Mouse (Mus musculus): ENCODE measurements around the gene Ube2n. TPM values are rescaled to one million over a fixed set of nuclear protein-coding genes. Genes with fewer than 3 reads are reported as not detected.

Ube2n gene
- polyA plus RNA-seq, 1 experiment from 2014 or later = 424 TPM

- Histone ChIP-seq H3K36me3 (ENCODE audit: control insufficient read depth, insufficient read depth, low read length) (no peaks in the 10 kb centered on the region), H3K27me3 (ENCODE audit: control insufficient read depth, insufficient read depth, low read length) (no peaks in the 10 kb centered on the region), H3K4me1 (ENCODE audit: control insufficient read depth, insufficient read depth, low read length) (no peaks in the 10 kb centered on the region), H3K9me3 (ENCODE audit: control insufficient read depth, low read length) (no peaks in the 10 kb centered on the region), H3K4me3 (ENCODE audit: low read depth, low read length) (no peak overlapping the region), H3K27ac (replicated peaks; ENCODE audit: low read depth, low read length) (no peak overlapping the region), H3K9ac (ENCODE audit: low read length) (no peak overlapping the region), H3K4me2 (ENCODE audit: low read depth, severe bottlenecking) (no peak overlapping the region)
- WGBS = 93% methylated on average over 5 of the region's 5 CpGs
- DNase-seq (ENCODE audit: low spot score) (no peak), ATAC-seq (ENCODE audit: insufficient number of reproducible peaks, low FRiP score, low TSS enrichment, low read depth) (no peak)
Measured at GRCm38 (mm10) chr10:95532916-95533315, 18.0 kb downstream of the Ube2n start.

- no peaks in the 10 kb centered on the region for H3K4me1 ChIP-seq (ENCODE audit: control insufficient read depth, insufficient read depth, low read length)
- H3K4me3 ChIP-seq (ENCODE audit: low read depth, low read length) = no peak overlapping the region
- no peak for ATAC-seq (ENCODE audit: insufficient number of reproducible peaks, low FRiP score, low TSS enrichment, low read depth)
- H3K9me3 ChIP-seq (ENCODE audit: control insufficient read depth, low read length) = no peaks in the 10 kb centered on the region
- H3K27ac ChIP-seq (replicated peaks; ENCODE audit: low read depth, low read length) = no peak overlapping the region
- H3K36me3 ChIP-seq (ENCODE audit: control insufficient read depth, insufficient read depth, low read length) = no peaks in the 10 kb centered on the region
- no peak for DNase-seq (ENCODE audit: low spot score)
- H3K9ac ChIP-seq (ENCODE audit: low read length) = no peak overlapping the region
- WGBS = 94% methylated on average over 7 of the region's 7 CpGs
- no peaks in the 10 kb centered on the region for H3K27me3 ChIP-seq (ENCODE audit: control insufficient read depth, insufficient read depth, low read length)
- H3K4me2 ChIP-seq (ENCODE audit: low read depth, severe bottlenecking) = no peak overlapping the region
Measured at GRCm38 (mm10) chr10:95533382-95533781, 18.4 kb downstream of the Ube2n start.

DNA sequence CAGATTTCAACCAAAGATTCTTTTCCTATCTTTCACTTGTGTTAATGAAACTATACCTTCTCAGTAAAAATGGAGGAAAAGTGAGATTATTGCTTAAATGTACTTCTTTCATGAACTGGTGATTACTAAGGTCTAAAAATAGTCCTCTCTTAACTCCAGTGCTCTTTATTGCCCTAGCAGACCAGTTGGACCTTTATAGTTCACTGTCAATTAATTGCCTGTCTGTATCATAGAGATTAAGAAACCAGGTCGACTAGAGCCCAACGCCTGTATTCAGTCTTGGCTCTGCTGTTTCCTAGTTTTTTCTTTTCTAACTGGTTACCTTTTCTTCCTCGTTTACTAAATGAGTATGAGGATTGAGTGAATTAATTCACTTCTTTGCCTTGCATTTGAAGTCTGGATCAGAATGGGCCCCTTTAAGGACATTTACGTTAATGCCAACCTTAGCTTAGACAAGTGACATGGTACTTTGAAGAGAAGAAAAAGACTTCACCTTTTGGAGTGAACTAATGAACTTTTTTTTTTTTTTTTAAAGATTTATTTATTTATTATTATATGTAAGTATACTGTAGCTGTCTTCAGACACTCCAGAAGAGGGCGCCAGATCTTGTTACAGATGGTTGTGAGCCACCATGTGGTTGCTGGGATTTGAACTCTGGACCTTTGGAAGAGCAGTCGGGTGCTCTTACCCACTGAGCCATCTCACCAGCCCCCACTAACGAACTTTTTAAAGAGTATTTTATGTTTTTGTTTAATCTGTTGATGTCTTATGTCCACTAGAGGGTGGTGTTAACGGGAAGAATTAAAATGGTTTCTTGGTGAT is 20.7 kb downstream of the Ube2n start:
- Histone ChIP-seq H3K27me3 (ENCODE audit: control insufficient read depth, insufficient read depth, low read length) (no peaks in the 10 kb centered on the region), H3K4me2 (ENCODE audit: low read depth, severe bottlenecking) (no peak overlapping the region), H3K4me3 (ENCODE audit: low read depth, low read length) (no peak overlapping the region), H3K36me3 (ENCODE audit: control insufficient read depth, insufficient read depth, low read length) (no peaks in the 10 kb centered on the region), H3K9me3 (ENCODE audit: control insufficient read depth, low read length) (no peaks in the 10 kb centered on the region), H3K27ac (replicated peaks; ENCODE audit: low read depth, low read length) (no peak overlapping the region), H3K4me1 (ENCODE audit: control insufficient read depth, insufficient read depth, low read length) (no peaks in the 10 kb centered on the region), H3K9ac (ENCODE audit: low read length) (no peak overlapping the region)
- DNase-seq (ENCODE audit: low spot score) (no peak), ATAC-seq (ENCODE audit: insufficient number of reproducible peaks, low FRiP score, low TSS enrichment, low read depth) (no peak)
- 90% methylated on average over 7 of the region's 8 CpGs for WGBS

DNA sequence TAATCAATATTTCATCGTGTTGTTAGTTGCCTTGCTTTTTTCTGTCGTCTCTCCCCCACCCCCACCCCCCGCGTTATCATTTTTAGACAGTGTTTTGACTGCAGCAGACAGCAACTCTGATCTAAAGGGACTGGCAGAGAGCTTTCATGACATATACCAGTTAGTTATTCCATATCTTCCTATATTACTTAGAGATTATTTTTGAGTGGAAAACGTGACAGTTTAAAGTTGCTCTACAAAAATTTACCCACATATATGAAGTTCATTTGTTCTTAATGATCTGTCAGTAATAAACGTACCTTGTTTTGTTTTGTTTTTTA is 21.2 kb downstream of the Ube2n start:
- ATAC-seq (ENCODE audit: insufficient number of reproducible peaks, low FRiP score, low TSS enrichment, low read depth) (no peak), DNase-seq (ENCODE audit: low spot score) (no peak)
- Histone ChIP-seq H3K4me1 (ENCODE audit: control insufficient read depth, insufficient read depth, low read length) (no peaks in the 10 kb centered on the region), H3K36me3 (ENCODE audit: control insufficient read depth, insufficient read depth, low read length) (no peaks in the 10 kb centered on the region), H3K9ac (ENCODE audit: low read length) (no peak overlapping the region), H3K4me3 (ENCODE audit: low read depth, low read length) (no peak overlapping the region), H3K9me3 (ENCODE audit: control insufficient read depth, low read length) (no peaks in the 10 kb centered on the region), H3K27ac (replicated peaks; ENCODE audit: low read depth, low read length) (no peak overlapping the region), H3K27me3 (ENCODE audit: control insufficient read depth, insufficient read depth, low read length) (no peaks in the 10 kb centered on the region), H3K4me2 (ENCODE audit: low read depth, severe bottlenecking) (no peak overlapping the region)
- WGBS = 87% methylated on average over 6 of the region's 6 CpGs

DNA sequence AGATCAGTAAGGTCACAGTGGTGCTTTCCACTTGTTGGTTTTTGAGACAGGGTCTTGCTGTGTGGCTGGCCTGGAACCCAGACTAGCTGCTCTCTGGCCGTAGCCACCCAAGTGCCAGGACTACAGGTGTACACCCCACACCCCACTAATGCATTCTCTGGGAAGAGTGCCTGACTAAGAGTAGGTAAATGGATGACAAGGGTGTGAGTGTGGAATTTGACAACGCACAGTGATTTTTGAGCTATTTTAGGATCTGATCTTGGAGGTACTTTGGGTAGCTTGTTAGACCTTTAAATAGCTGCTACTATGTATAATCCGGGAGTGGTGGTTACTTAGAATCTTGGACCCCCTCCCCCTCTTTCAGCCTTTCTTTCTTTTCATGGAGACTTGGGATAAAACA is 24.3 kb downstream of the Ube2n start:
- no peaks in the 10 kb centered on the region for H3K9me3 ChIP-seq (ENCODE audit: control insufficient read depth, low read length)
- no peak overlapping the region for H3K4me2 ChIP-seq (ENCODE audit: low read depth, severe bottlenecking)
- no peak for DNase-seq (ENCODE audit: low spot score)
- no peak overlapping the region for H3K9ac ChIP-seq (ENCODE audit: low read length)
- H3K4me3 ChIP-seq (ENCODE audit: low read depth, low read length) = no peak overlapping the region
- H3K36me3 ChIP-seq (ENCODE audit: control insufficient read depth, insufficient read depth, low read length) = 0 out of 2 replicates have a peak, but pooled peaks cover 2% of the 10 kb centered on the region
- no peak for ATAC-seq (ENCODE audit: insufficient number of reproducible peaks, low FRiP score, low TSS enrichment, low read depth)
- no peaks in the 10 kb centered on the region for H3K4me1 ChIP-seq (ENCODE audit: control insufficient read depth, insufficient read depth, low read length)
- 97% methylated on average over 3 of the region's 3 CpGs for WGBS
- H3K27me3 ChIP-seq (ENCODE audit: control insufficient read depth, insufficient read depth, low read length) = no peaks in the 10 kb centered on the region
- no peak overlapping the region for H3K27ac ChIP-seq (replicated peaks; ENCODE audit: low read depth, low read length)

DNA sequence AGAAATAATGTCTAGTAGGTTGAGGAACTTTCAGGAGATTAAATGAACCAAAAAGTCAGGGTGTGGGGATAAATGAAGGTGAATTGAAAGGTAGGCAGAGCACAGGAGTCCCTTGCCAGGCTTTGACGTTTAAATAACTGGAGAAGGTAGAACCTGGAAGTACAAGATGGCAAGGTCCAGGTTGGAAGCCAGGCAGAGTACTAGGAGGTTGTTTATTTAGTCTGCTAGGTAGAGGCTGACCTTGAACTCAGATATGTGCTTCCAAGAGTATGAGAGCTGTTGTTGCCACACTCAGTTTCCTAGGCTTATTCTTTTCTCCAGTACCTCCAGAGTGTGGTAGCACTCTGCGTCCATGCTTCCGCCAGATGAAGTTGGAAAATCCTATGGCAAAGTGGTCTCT is 24.9 kb downstream of the Ube2n start:
- Histone ChIP-seq H3K36me3 (ENCODE audit: control insufficient read depth, insufficient read depth, low read length) (0 out of 2 replicates have a peak, but pooled peaks cover 2% of the 10 kb centered on the region), H3K9ac (ENCODE audit: low read length) (no peak overlapping the region), H3K9me3 (ENCODE audit: control insufficient read depth, low read length) (no peaks in the 10 kb centered on the region), H3K27ac (replicated peaks; ENCODE audit: low read depth, low read length) (no peak overlapping the region), H3K4me3 (ENCODE audit: low read depth, low read length) (no peak overlapping the region), H3K4me1 (ENCODE audit: control insufficient read depth, insufficient read depth, low read length) (no peaks in the 10 kb centered on the region), H3K4me2 (ENCODE audit: low read depth, severe bottlenecking) (no peak overlapping the region), H3K27me3 (ENCODE audit: control insufficient read depth, insufficient read depth, low read length) (no peaks in the 10 kb centered on the region)
- WGBS = 94% methylated on average over 3 of the region's 3 CpGs
- ATAC-seq (ENCODE audit: insufficient number of reproducible peaks, low FRiP score, low TSS enrichment, low read depth) (no peak), DNase-seq (ENCODE audit: low spot score) (no peak)

GRCm38 (mm10) chr10:95542916-95543315 is 28.0 kb downstream of the Ube2n start:
- Histone ChIP-seq H3K27ac (replicated peaks; ENCODE audit: low read depth, low read length) (no peak overlapping the region), H3K9me3 (ENCODE audit: control insufficient read depth, low read length) (no peaks in the 10 kb centered on the region), H3K4me3 (ENCODE audit: low read depth, low read length) (no peak overlapping the region), H3K9ac (ENCODE audit: low read length) (no peak overlapping the region), H3K4me1 (ENCODE audit: control insufficient read depth, insufficient read depth, low read length) (no peaks in the 10 kb centered on the region), H3K36me3 (ENCODE audit: control insufficient read depth, insufficient read depth, low read length) (peaks cover 4% of the 10 kb centered on the region; the same call in 1 of the 2 replicates), H3K27me3 (ENCODE audit: control insufficient read depth, insufficient read depth, low read length) (no peaks in the 10 kb centered on the region), H3K4me2 (ENCODE audit: low read depth, severe bottlenecking) (no peak overlapping the region)
- ATAC-seq (ENCODE audit: insufficient number of reproducible peaks, low FRiP score, low TSS enrichment, low read depth) (no peak), DNase-seq (ENCODE audit: low spot score) (no peak)
- 97% methylated on average over 4 of the region's 4 CpGs for WGBS

DNA sequence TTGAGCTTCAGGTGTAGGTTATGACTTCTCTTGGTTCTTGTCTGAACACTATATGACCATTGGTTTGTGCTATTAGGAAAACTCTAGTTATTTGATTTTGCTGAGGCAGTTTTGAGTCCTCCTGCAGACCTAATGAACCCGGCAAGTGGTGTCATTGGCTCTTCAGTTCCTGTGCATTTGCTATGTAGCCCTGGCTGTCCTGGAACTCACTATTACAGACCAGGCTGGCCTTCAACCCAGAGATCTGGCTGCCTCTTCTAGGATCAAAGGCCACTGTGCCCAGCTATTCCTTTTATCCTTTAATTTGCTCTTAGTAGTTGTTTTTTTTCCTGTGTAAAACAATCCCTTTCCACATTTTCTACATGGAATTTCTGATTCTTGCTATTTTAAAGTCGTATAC is 28.4 kb downstream of the Ube2n start:
- Histone ChIP-seq H3K4me3 (ENCODE audit: low read depth, low read length) (no peak overlapping the region), H3K36me3 (ENCODE audit: control insufficient read depth, insufficient read depth, low read length) (peaks cover 4% of the 10 kb centered on the region; the same call in 1 of the 2 replicates), H3K4me1 (ENCODE audit: control insufficient read depth, insufficient read depth, low read length) (no peaks in the 10 kb centered on the region), H3K27ac (replicated peaks; ENCODE audit: low read depth, low read length) (no peak overlapping the region), H3K27me3 (ENCODE audit: control insufficient read depth, insufficient read depth, low read length) (no peaks in the 10 kb centered on the region), H3K9me3 (ENCODE audit: control insufficient read depth, low read length) (no peaks in the 10 kb centered on the region), H3K9ac (ENCODE audit: low read length) (no peak overlapping the region), H3K4me2 (ENCODE audit: low read depth, severe bottlenecking) (no peak overlapping the region)
- DNase-seq (ENCODE audit: low spot score) (no peak), ATAC-seq (ENCODE audit: insufficient number of reproducible peaks, low FRiP score, low TSS enrichment, low read depth) (no peak)
- WGBS = 89% methylated on average over 2 of the region's 2 CpGs

GRCm38 (mm10) chr10:95544004-95544403 is 29.1 kb downstream of the Ube2n start:
- DNase-seq (ENCODE audit: low spot score) = no peak
- Histone ChIP-seq H3K9ac (ENCODE audit: low read length) (no peak overlapping the region), H3K4me2 (ENCODE audit: low read depth, severe bottlenecking) (no peak overlapping the region), H3K4me3 (ENCODE audit: low read depth, low read length) (no peak overlapping the region), H3K4me1 (ENCODE audit: control insufficient read depth, insufficient read depth, low read length) (no peaks in the 10 kb centered on the region), H3K27ac (replicated peaks; ENCODE audit: low read depth, low read length) (no peak overlapping the region), H3K27me3 (ENCODE audit: control insufficient read depth, insufficient read depth, low read length) (no peaks in the 10 kb centered on the region), H3K9me3 (ENCODE audit: control insufficient read depth, low read length) (no peaks in the 10 kb centered on the region), H3K36me3 (ENCODE audit: control insufficient read depth, insufficient read depth, low read length) (peaks cover 6% of the 10 kb centered on the region; the same call in 1 of the 2 replicates)
- ATAC-seq (ENCODE audit: insufficient number of reproducible peaks, low FRiP score, low TSS enrichment, low read depth) = no peak
